Mouse (Mus musculus): Measurements from ENCODE around the gene Hrc. TPM values are rescaled to one million over a fixed set of nuclear protein-coding genes. Genes with fewer than 3 reads are reported as not detected.

Gene Hrc
- total and polyA plus RNA-seq, 3 experiments, result 0.10 to 0.21 TPM; not detected in 1

DNA sequence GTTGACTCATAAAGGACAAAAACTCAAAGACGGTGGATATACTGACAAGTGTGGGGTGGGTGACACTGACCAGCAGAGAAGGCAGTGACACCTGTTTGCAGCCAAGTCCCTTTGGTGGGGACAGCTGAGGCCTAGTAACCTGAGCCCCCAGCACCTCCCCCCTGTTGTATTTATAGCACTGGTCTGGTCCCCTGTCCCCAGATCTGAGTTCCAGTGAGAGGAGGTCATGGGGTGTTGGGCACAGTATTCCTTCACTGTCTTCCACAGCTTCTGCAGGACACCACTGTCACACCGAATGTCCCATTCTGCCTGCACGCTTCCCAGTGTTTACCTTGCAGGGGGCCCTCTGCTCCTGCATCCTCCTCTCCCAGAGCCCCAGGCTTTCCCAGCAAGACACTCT, 485 bp upstream of the Hrc start:
- Histone ChIP-seq H3K4me2 (ENCODE audit: insufficient read depth, low read depth, poor library complexity, severe bottlenecking) (no peak overlapping the region), H3K9ac (ENCODE audit: insufficient read depth, low read depth) (no peak overlapping the region), H3K4me1 (ENCODE audit: control insufficient read depth in 1 of 2, insufficient read depth in 2 of 2) (peaks cover 36 to 50% of the 10 kb centered on the region in 2 experiments), H3K4me3 (replicated peaks in 1 of 3; ENCODE audit: low read depth in 2 of 3, low read length in 2 of 3, poor library complexity in 1 of 3) (no peak overlapping the region), H3K9me3 (replicated peaks; ENCODE audit: low read length) (peaks cover 5% of the 10 kb centered on the region), H3K27me3 (replicated peaks) (peaks cover 76% of the 10 kb centered on the region), H3K79me2 (replicated peaks; ENCODE audit: control insufficient read depth, extremely low read depth, insufficient read depth, poor library complexity, severe bottlenecking) (no peaks in the 10 kb centered on the region), H3K36me3 (replicated peaks in 1 of 2; ENCODE audit: control insufficient read depth in 1 of 2, insufficient read depth in 1 of 2, low read length in 1 of 2) (no peaks in the 10 kb centered on the region), H3K27ac (ENCODE audit: insufficient read depth, low read depth) (no peak overlapping the region)
- in situ Hi-C loops (cut with MboI; ENCODE audit: low pct_ligation_motif_present, low pct_unique_long_range_greater_than_20kb, low sequenced_read_pairs) (no loop called here), dilution Hi-C loops (cut with MboI; ENCODE audit: extremely low pct_ligation_motif_present, extremely low pct_unique_long_range_greater_than_20kb, low sequenced_read_pairs) (no loop called here)
- no peak for TF ChIP-seq USF1 (IDR thresholded peaks at IDR 0.05; ENCODE audit: low read depth, low read length)
- no peak for TF ChIP-seq KAT2A (IDR thresholded peaks at IDR 0.05; ENCODE audit: insufficient replicate concordance, low read length)
- no peak for TF ChIP-seq NELFE (IDR thresholded peaks at IDR 0.05; ENCODE audit: low read depth, low read length)
- TF ChIP-seq MAFK (IDR thresholded peaks at IDR 0.05; ENCODE audit: insufficient replicate concordance, low read length), result no peak
- TF ChIP-seq GABPA (IDR thresholded peaks at IDR 0.05; ENCODE audit: insufficient replicate concordance, low read depth, low read length), result no peak
- no peak for TF ChIP-seq HCFC1 (IDR thresholded peaks at IDR 0.05; ENCODE audit: low read depth, low read length)
- no peak for TF ChIP-seq JUND (conservative IDR thresholded peaks at IDR 0.05; ENCODE audit: low read depth, low read length)
- DNase-seq (ENCODE audit: extremely low read depth), result no peak

- Histone ChIP-seq H3K4me2 (ENCODE audit: insufficient read depth, low read depth, poor library complexity, severe bottlenecking) (no peak overlapping the region), H3K9me3 (replicated peaks; ENCODE audit: low read length) (peaks cover 5% of the 10 kb centered on the region), H3K4me3 (replicated peaks in 1 of 3; ENCODE audit: low read depth in 2 of 3, low read length in 2 of 3, poor library complexity in 1 of 3) (no peak overlapping the region), H3K79me2 (replicated peaks; ENCODE audit: control insufficient read depth, extremely low read depth, insufficient read depth, poor library complexity, severe bottlenecking) (no peaks in the 10 kb centered on the region), H3K4me1 (ENCODE audit: control insufficient read depth in 1 of 2, insufficient read depth in 2 of 2) (peaks cover 43 to 67% of the 10 kb centered on the region in 2 experiments), H3K36me3 (replicated peaks in 1 of 2; ENCODE audit: control insufficient read depth in 1 of 2, insufficient read depth in 1 of 2, low read length in 1 of 2) (no peaks in the 10 kb centered on the region), H3K9ac (ENCODE audit: insufficient read depth, low read depth) (no peak overlapping the region), H3K27ac (ENCODE audit: insufficient read depth, low read depth) (no peak overlapping the region), H3K27me3 (replicated peaks) (peaks cover 85% of the 10 kb centered on the region)
- in situ Hi-C loops (cut with MboI; ENCODE audit: low pct_ligation_motif_present, low pct_unique_long_range_greater_than_20kb, low sequenced_read_pairs), result no loop called here
- DNase-seq (ENCODE audit: extremely low read depth), result peak; percentile 48
- dilution Hi-C loops (cut with MboI; ENCODE audit: extremely low pct_ligation_motif_present, extremely low pct_unique_long_range_greater_than_20kb, low sequenced_read_pairs), result no loop called here
- TF ChIP-seq E2F4 (IDR thresholded peaks at IDR 0.05; ENCODE audit: insufficient replicate concordance, low read depth, low read length), result no peak
- peak; percentile 65 for TF ChIP-seq NRF1 (IDR thresholded peaks at IDR 0.05; ENCODE audit: low read depth, low read length)
- TF ChIP-seq USF2 (conservative IDR thresholded peaks at IDR 0.05; ENCODE audit: low read depth, low read length), result no peak
- TF ChIP-seq EP300 (IDR thresholded peaks at IDR 0.05; ENCODE audit: low read length), result peak; percentile 34; the same call in 1 of the 2 replicates
- TF ChIP-seq BHLHE40 (IDR thresholded peaks at IDR 0.05; ENCODE audit: low read depth, low read length), result peak; percentile 30; the same call in 1 of the 2 replicates
- peak; percentile 61; the same call in 1 of the 2 replicates for TF ChIP-seq IRF4 (IDR thresholded peaks at IDR 0.05; ENCODE audit: low read depth, low read length)
Observed at GRCm38 (mm10) chr7:45336319-45336718, 1.2 kb downstream of the Hrc start.

- DNase-seq (ENCODE audit: extremely low read depth), result no peak
- Histone ChIP-seq H3K4me1 (ENCODE audit: control insufficient read depth in 1 of 2, insufficient read depth in 2 of 2) (peaks cover 43 to 69% of the 10 kb centered on the region in 2 experiments), H3K27ac (ENCODE audit: insufficient read depth, low read depth) (no peak overlapping the region), H3K27me3 (replicated peaks) (peaks cover 77% of the 10 kb centered on the region), H3K9ac (ENCODE audit: insufficient read depth, low read depth) (no peak overlapping the region), H3K4me3 (replicated peaks in 1 of 3; ENCODE audit: low read depth in 2 of 3, low read length in 2 of 3, poor library complexity in 1 of 3) (no peak overlapping the region), H3K9me3 (replicated peaks; ENCODE audit: low read length) (peaks cover 2% of the 10 kb centered on the region), H3K36me3 (replicated peaks in 1 of 2; ENCODE audit: control insufficient read depth in 1 of 2, insufficient read depth in 1 of 2, low read length in 1 of 2) (no peaks in the 10 kb centered on the region), H3K4me2 (ENCODE audit: insufficient read depth, low read depth, poor library complexity, severe bottlenecking) (no peak overlapping the region), H3K79me2 (replicated peaks; ENCODE audit: control insufficient read depth, extremely low read depth, insufficient read depth, poor library complexity, severe bottlenecking) (no peaks in the 10 kb centered on the region)
- in situ Hi-C loops (cut with MboI; ENCODE audit: low pct_ligation_motif_present, low pct_unique_long_range_greater_than_20kb, low sequenced_read_pairs) (no loop called here), dilution Hi-C loops (cut with MboI; ENCODE audit: extremely low pct_ligation_motif_present, extremely low pct_unique_long_range_greater_than_20kb, low sequenced_read_pairs) (no loop called here)
- TF ChIP-seq ZNF384 (IDR thresholded peaks at IDR 0.05; ENCODE audit: low read depth, low read length), result no peak
- TF ChIP-seq JUN (IDR thresholded peaks at IDR 0.05; ENCODE audit: insufficient read depth, low read depth, low read length), result no peak
- no peak for TF ChIP-seq POLR2AphosphoS2 (IDR thresholded peaks at IDR 0.05; ENCODE audit: low read depth, low read length)
- TF ChIP-seq MAZ (IDR thresholded peaks at IDR 0.05; ENCODE audit: low read depth, low read length), result no peak
- no peak for TF ChIP-seq USF2 (conservative IDR thresholded peaks at IDR 0.05; ENCODE audit: low read depth, low read length)
- TF ChIP-seq RCOR1 (conservative IDR thresholded peaks at IDR 0.05; ENCODE audit: low read depth, low read length), result no peak
- no peak for TF ChIP-seq POLR2A (IDR thresholded peaks at IDR 0.05; ENCODE audit: low read depth, low read length)
- no peak for TF ChIP-seq GABPA (IDR thresholded peaks at IDR 0.05; ENCODE audit: insufficient replicate concordance, low read depth, low read length)
- no peak for TF ChIP-seq TCF12 (IDR thresholded peaks at IDR 0.05; ENCODE audit: low read depth, low read length)
- no peak for TF ChIP-seq SIN3A (IDR thresholded peaks at IDR 0.05; ENCODE audit: low read length)
- no peak for TF ChIP-seq EP300 (IDR thresholded peaks at IDR 0.05; ENCODE audit: low read length)
- no peak for TF ChIP-seq MYC (IDR thresholded peaks at IDR 0.05; ENCODE audit: low read depth, low read length)
- TF ChIP-seq MAX (IDR thresholded peaks at IDR 0.05; ENCODE audit: low read length), result no peak
- TF ChIP-seq UBTF (IDR thresholded peaks at IDR 0.05; ENCODE audit: low read depth, low read length), result no peak
- TF ChIP-seq MEF2A (IDR thresholded peaks at IDR 0.05; ENCODE audit: borderline replicate concordance, low read depth, low read length), result no peak
Observed at GRCm38 (mm10) chr7:45337469-45337868, 2.4 kb downstream of the Hrc start.
